Mouse (Mus musculus) hindbrain, embryonic 10.5 days (tissue): ENCODE measurements around the gene Fggy. TPM values are rescaled to one million over a fixed set of nuclear protein-coding genes. Genes with fewer than 3 reads are reported as not detected.

Experiments
- DNase-seq: peaks from one replicate; pipeline ENCODE4 v3.0.0-alpha.2; 2017; ENCODE audit warnings: low spot score
- H3K27ac ChIP-seq: fragments of 300-500 bp; sonication (generic); 2 replicates; pipeline ENCODE4 v1.5.1; 2016; ENCODE audit warnings: mild to moderate bottlenecking, moderate library complexity
- H3K27me3 ChIP-seq: fragments of 300-500 bp; sonication (generic); 2 replicates; pipeline ENCODE4 v1.6.1; 2016; ENCODE audit warnings: mild to moderate bottlenecking; ENCODE audit not compliant: poor library complexity, insufficient read depth, severe bottlenecking
- H3K36me3 ChIP-seq: fragments of 300-500 bp; sonication (generic); 2 replicates; pipeline ENCODE4 v1.6.1; 2016; ENCODE audit warnings: mild to moderate bottlenecking, moderate library complexity
- H3K4me1 ChIP-seq: fragments of 300-500 bp; sonication (generic); replicated peaks from 2 replicates; pipeline ENCODE4 v1.6.1; 2016; ENCODE audit warnings: mild to moderate bottlenecking
- H3K4me3 ChIP-seq: fragments of 300-500 bp; sonication (generic); 2 replicates; pipeline ENCODE4 v1.5.1; 2016; ENCODE audit warnings: mild to moderate bottlenecking, moderate library complexity
- H3K9me3 ChIP-seq: fragments of 300-500 bp; sonication (generic); 2 replicates; pipeline ENCODE4 v1.6.1; 2016; ENCODE audit warnings: mild to moderate bottlenecking, moderate library complexity
- WGBS: fragments of 180-500 bp; shearing (Covaris S2); methylation state at CpG from one replicate; pipeline ENCODE4 v1.1.7; 2016; 5-methylcytosine and 5-hydroxymethylcytosine counted together
- polyA plus RNA-seq: library from polyadenylated mRNA; unstranded; fragments of >200 nt; fragmentation: Nextera tagmentation; extraction: Ambion mirVana; gene quantifications from 2 replicates; pipeline ENCODE4 v1.2.1, GENCODE M21; 2016

Fggy gene
- polyA plus RNA-seq, 1 experiment from 2014 or later = 7.5 TPM

DNA sequence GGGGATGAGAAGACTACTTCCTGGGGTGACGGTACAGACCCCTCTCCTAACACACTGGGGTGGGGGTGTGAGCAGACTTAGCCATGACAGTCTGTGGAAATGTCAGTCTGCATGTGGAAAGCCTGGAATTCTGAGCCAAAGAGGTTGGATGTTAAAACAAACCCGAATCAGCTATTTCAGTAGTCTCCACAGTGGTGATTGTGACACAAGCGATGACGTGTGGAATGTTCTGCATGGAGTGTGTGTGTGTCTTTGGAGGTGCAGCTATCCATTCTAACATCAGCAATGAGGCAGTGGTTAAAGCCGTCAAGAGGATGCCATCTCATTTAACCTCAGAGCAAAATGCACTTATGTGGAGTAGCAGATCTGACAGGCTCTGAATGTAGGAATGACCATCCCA lies 192.9 kb downstream of the Fggy start:
- WGBS = 83% methylated on average over 5 of the region's 5 CpGs
- no peaks in the 10 kb centered on the region for H3K27me3 ChIP-seq
- 0 out of 2 replicates have a peak, but pooled peaks cover 4% of the 10 kb centered on the region for H3K4me1 ChIP-seq
- DNase-seq = no peak
- no peak overlapping the region for H3K4me3 ChIP-seq
- H3K9me3 ChIP-seq = no peaks in the 10 kb centered on the region
- H3K27ac ChIP-seq = no peak overlapping the region
- H3K36me3 ChIP-seq = no peaks in the 10 kb centered on the region

GRCm38 (mm10) chr4:95752538-95753188 lies 195.4 kb downstream of the Fggy start:
- Histone ChIP-seq H3K4me3 (no peak overlapping the region), H3K27me3 (no peaks in the 10 kb centered on the region), H3K27ac (no peak overlapping the region), H3K4me1 (0 out of 2 replicates have a peak, but pooled peaks cover 4% of the 10 kb centered on the region), H3K36me3 (no peaks in the 10 kb centered on the region), H3K9me3 (no peaks in the 10 kb centered on the region)
- 72% methylated on average over 6 of the region's 6 CpGs for WGBS
- no peak for DNase-seq

- DNase-seq = peak; percentile 44
These were observed 201.9 kb downstream of the Fggy start for GRCm38 (mm10) chr4:95759027-95759731.

GRCm38 (mm10) chr4:95765359-95765758 lies 208.1 kb downstream of the Fggy start:
- no peak overlapping the region for H3K27ac ChIP-seq
- no peaks in the 10 kb centered on the region; the same call in 1 of the 2 replicates for H3K27me3 ChIP-seq
- peaks cover 2% of the 10 kb centered on the region; the same call in 1 of the 2 replicates for H3K4me1 ChIP-seq
- H3K4me3 ChIP-seq = no peak overlapping the region
- no peak for DNase-seq
- H3K9me3 ChIP-seq = no peaks in the 10 kb centered on the region
- no peaks in the 10 kb centered on the region for H3K36me3 ChIP-seq
- 83% methylated on average over 2 of the region's 2 CpGs for WGBS

More at GRCm38 (mm10) chr4:95759027-95759731, 201.9 kb downstream of the Fggy start:
- H3K4me1 ChIP-seq = peaks cover 6% of the 10 kb centered on the region; the same call in 1 of the 2 replicates
- no peaks in the 10 kb centered on the region for H3K27me3 ChIP-seq
- no peak overlapping the region; the same call in 1 of the 2 replicates for H3K27ac ChIP-seq
- 39% methylated on average over 5 of the region's 5 CpGs for WGBS
- no peaks in the 10 kb centered on the region for H3K36me3 ChIP-seq
- no peak overlapping the region for H3K4me3 ChIP-seq
- no peaks in the 10 kb centered on the region for H3K9me3 ChIP-seq

DNA sequence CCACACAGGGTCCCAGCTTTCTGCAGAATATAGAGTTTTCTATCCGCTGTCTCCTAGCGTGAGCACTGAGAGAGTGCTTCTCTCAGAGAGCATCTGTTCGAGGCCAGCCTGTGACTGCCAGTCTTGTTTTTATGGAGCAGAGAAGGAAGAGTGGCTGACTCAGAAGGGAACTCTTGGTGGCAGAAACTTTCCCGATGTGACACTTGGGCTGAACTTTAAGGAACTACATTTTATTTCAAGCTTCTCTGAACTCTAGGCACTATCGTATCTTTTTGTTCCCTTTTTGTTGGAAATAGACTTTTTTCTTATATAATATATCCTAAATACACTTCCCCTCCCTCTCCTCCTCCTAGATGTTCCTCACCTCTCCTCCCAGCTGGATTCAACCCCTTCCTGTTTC lies 213.2 kb downstream of the Fggy start:
- H3K9me3 ChIP-seq = no peaks in the 10 kb centered on the region
- peaks cover 16% of the 10 kb centered on the region for H3K4me1 ChIP-seq
- H3K27ac ChIP-seq = no peak overlapping the region
- no peaks in the 10 kb centered on the region; the same call in 1 of the 2 replicates for H3K27me3 ChIP-seq
- 80% methylated on average over 5 of the region's 5 CpGs for WGBS
- no peak overlapping the region for H3K4me3 ChIP-seq
- DNase-seq = no peak
- no peaks in the 10 kb centered on the region for H3K36me3 ChIP-seq

GRCm38 (mm10) chr4:95771542-95771941 lies 214.2 kb downstream of the Fggy start:
- no peaks in the 10 kb centered on the region for H3K36me3 ChIP-seq
- no peak overlapping the region for H3K4me3 ChIP-seq
- H3K4me1 ChIP-seq = peaks cover 16% of the 10 kb centered on the region
- H3K27me3 ChIP-seq = no peaks in the 10 kb centered on the region; the same call in 1 of the 2 replicates
- no peaks in the 10 kb centered on the region for H3K9me3 ChIP-seq
- peak overlapping the region; percentile 29; the same call in 1 of the 2 replicates for H3K27ac ChIP-seq
- 91% methylated on average over 3 of the region's 3 CpGs for WGBS
- DNase-seq = no peak

- H3K27me3 ChIP-seq = no peaks in the 10 kb centered on the region; the same call in 1 of the 2 replicates
- H3K27ac ChIP-seq = peak overlapping the region; percentile 29; the same call in 1 of the 2 replicates
- no peaks in the 10 kb centered on the region for H3K36me3 ChIP-seq
- no peaks in the 10 kb centered on the region for H3K9me3 ChIP-seq
- peaks cover 16% of the 10 kb centered on the region for H3K4me1 ChIP-seq
- 49% methylated on average over 4 of the region's 4 CpGs for WGBS
- DNase-seq = no peak
- no peak overlapping the region for H3K4me3 ChIP-seq
These were observed 214.6 kb downstream of the Fggy start for GRCm38 (mm10) chr4:95771945-95772344.

DNA sequence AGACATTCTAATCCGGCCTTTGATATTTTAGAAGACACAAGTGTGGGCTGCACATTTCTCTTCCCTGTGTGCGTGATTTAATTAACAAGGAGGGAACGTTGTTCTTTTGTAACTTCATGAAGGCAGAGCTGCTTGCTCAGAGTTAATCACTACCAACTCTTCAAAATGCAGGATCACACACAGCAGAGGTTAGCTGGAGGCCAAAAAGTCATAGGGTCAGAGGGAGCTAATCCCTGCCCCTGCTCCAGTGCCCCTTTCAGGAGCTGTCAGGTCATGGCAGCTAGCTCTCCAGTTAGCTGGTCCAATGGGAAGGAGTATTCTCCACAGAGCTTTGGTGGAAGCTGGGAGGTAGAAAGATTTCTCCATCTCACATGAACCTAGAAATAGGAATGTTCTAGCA lies 215.4 kb downstream of the Fggy start:
- H3K4me3 ChIP-seq = no peak overlapping the region
- H3K4me1 ChIP-seq = peaks cover 16% of the 10 kb centered on the region
- DNase-seq = peak; percentile 28
- H3K9me3 ChIP-seq = no peaks in the 10 kb centered on the region
- WGBS = 24% methylated on average over 3 of the region's 3 CpGs
- no peaks in the 10 kb centered on the region for H3K36me3 ChIP-seq
- no peaks in the 10 kb centered on the region; the same call in 1 of the 2 replicates for H3K27me3 ChIP-seq
- H3K27ac ChIP-seq = no peak overlapping the region

- DNase-seq = no peak
- H3K9me3 ChIP-seq = no peaks in the 10 kb centered on the region
- no peaks in the 10 kb centered on the region for H3K36me3 ChIP-seq
- H3K27me3 ChIP-seq = no peaks in the 10 kb centered on the region
- no peak overlapping the region for H3K4me3 ChIP-seq
- WGBS = 91% methylated on average over 3 of the region's 3 CpGs
- peaks cover 13% of the 10 kb centered on the region for H3K4me1 ChIP-seq
- H3K27ac ChIP-seq = no peak overlapping the region
These were observed 218.3 kb downstream of the Fggy start for GRCm38 (mm10) chr4:95775574-95775973.

GRCm38 (mm10) chr4:95777839-95778238 lies 220.5 kb downstream of the Fggy start:
- no peaks in the 10 kb centered on the region for H3K36me3 ChIP-seq
- no peak overlapping the region for H3K4me3 ChIP-seq
- 78% methylated on average over 2 of the region's 2 CpGs for WGBS
- H3K27ac ChIP-seq = no peak overlapping the region
- no peaks in the 10 kb centered on the region for H3K27me3 ChIP-seq
- no peaks in the 10 kb centered on the region for H3K9me3 ChIP-seq
- no peak for DNase-seq
- peaks cover 2% of the 10 kb centered on the region for H3K4me1 ChIP-seq

GRCm38 (mm10) chr4:95778528-95778927 lies 221.2 kb downstream of the Fggy start:
- Histone ChIP-seq H3K9me3 (no peaks in the 10 kb centered on the region), H3K4me3 (no peak overlapping the region), H3K27me3 (no peaks in the 10 kb centered on the region), H3K4me1 (no peaks in the 10 kb centered on the region), H3K36me3 (no peaks in the 10 kb centered on the region), H3K27ac (no peak overlapping the region)
- WGBS = 94% methylated on average over 4 of the region's 4 CpGs
- DNase-seq = no peak

- H3K4me1 ChIP-seq = peaks cover 7% of the 10 kb centered on the region; the same call in 1 of the 2 replicates
- no peak for DNase-seq
- no peaks in the 10 kb centered on the region for H3K9me3 ChIP-seq
- H3K4me3 ChIP-seq = no peak overlapping the region
- H3K36me3 ChIP-seq = no peaks in the 10 kb centered on the region
- 92% methylated on average over 4 of the region's 4 CpGs for WGBS
- no peak overlapping the region for H3K27ac ChIP-seq
- H3K27me3 ChIP-seq = no peaks in the 10 kb centered on the region
These were observed 227.0 kb downstream of the Fggy start for GRCm38 (mm10) chr4:95784146-95784895.
